Mouse (Mus musculus) liver, adult 2 months (tissue): Measurements from ENCODE around the gene 1700016C15Rik.

Source experiments
- CTCF ChIP-seq: fragments of 200-500 bp; IDR thresholded peaks from 2 replicates; pipeline ENCODE4 v1.5.1; 2011; ENCODE audit warnings: low read depth, low read length, control low read depth
- POLR2A ChIP-seq: fragments of 200-500 bp; IDR thresholded peaks from 2 replicates; pipeline ENCODE4 v1.6.1; 2011; ENCODE audit warnings: low read length, control low read depth; ENCODE audit not compliant: insufficient read depth; ENCODE audit errors: extremely low read depth

DNA sequence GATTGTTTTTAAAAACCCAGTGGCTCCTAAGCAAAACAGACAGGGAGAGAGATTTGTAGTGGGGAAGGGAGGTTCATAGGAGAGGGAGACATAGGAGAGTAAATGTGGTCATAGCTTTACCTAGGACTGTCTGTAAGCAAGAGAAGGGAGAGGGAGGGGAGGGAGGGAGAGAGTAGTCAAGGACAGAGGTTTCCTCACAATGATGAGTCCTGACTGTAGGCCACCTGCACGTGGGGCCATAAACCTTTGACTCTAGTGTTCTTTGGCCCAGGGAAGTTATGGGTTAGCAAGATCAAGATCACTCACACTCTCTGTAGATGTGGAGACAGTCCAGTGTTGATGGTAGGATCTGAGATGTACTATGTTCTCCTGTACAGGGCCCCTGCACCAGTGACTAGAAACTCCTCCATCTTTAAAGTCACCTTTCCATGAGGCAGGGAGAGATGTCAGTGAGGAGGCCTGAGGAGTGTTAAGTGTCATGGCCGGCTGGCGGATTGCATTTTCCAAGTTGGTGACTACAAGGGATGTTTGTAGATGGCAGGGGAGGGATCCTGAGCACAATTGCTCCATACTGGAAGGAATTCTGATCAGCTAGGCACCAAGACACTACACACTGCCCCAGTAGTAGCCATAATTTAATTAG, 1.6 kb upstream of the 1700016C15Rik start:
- TF ChIP-seq CTCF (no peak), POLR2A (no peak)
